Mouse (Mus musculus): ENCODE measurements around the gene Zfp367. TPM values are rescaled to one million over a fixed set of nuclear protein-coding genes. Genes with fewer than 3 reads are reported as not detected.

Zfp367 gene
- polyA plus RNA-seq (2015; fragmentation: Nextera tagmentation; extraction: Ambion mirVana) = 27.4 and 28.1 TPM in 2 replicates

GRCm38 (mm10) chr13:64153083-64153682 lies at the start of gene Zfp367:
Zfp367 (minus strand) TSS chr13:64153202.
- Histone ChIP-seq H3K4me3 (peak within 1 kb of the TSS; percentile 90), H3K27me3 (no peaks in the 10 kb centered on the region), H3K27ac (peak within 1 kb of the TSS; percentile 95), H3K36me3 (no peaks in the 10 kb centered on the region), H3K4me2 (peak within 1 kb of the TSS; percentile 84), H3K9ac (peak within 1 kb of the TSS; percentile 79), H3K4me1 (peaks cover 40% of the 10 kb centered on the region), H3K9me3 (no peaks in the 10 kb centered on the region)
- ATAC-seq (ENCODE audit: borderline replicate concordance, extremely low read depth, low FRiP score, low TSS enrichment) = peak; percentile 96
- WGBS = under 1% methylated on average over 53 of the region's 56 CpGs

GRCm38 (mm10) chr13:64200911-64201310 lies 47.9 kb upstream of the Zfp367 start:
- Histone ChIP-seq H3K36me3 (no peaks in the 10 kb centered on the region), H3K4me1 (no peaks in the 10 kb centered on the region), H3K27ac (no peak overlapping the region), H3K4me2 (no peak overlapping the region), H3K27me3 (no peaks in the 10 kb centered on the region), H3K9ac (no peak overlapping the region), H3K9me3 (no peaks in the 10 kb centered on the region), H3K4me3 (no peak overlapping the region)
- ATAC-seq (ENCODE audit: borderline replicate concordance, extremely low read depth, low FRiP score, low TSS enrichment) = no peak
- WGBS = 91% methylated on average over 4 of the region's 4 CpGs

DNA sequence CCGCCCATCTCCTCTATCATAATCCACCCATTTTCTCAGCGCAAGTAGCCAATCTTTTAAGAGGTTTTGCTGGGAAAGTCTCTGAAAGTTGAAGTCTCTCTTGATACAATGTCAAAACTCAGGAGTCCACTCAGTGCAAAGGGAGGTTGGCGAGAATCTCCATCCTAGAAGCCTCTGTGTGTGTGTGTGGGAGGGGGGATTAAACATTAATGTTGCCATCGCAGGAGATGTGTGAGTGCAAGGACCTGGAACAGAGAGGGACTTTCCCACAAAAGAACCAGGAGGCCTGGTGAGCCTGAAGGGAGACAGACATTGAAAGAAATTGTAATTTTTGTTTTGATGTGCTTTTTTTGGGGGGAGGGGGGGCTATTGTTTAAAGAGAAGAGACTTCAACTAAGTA lies 45.3 kb upstream of the Zfp367 start:
- Histone ChIP-seq H3K36me3 (no peaks in the 10 kb centered on the region), H3K9ac (no peak overlapping the region), H3K27ac (no peak overlapping the region), H3K4me1 (no peaks in the 10 kb centered on the region), H3K27me3 (no peaks in the 10 kb centered on the region), H3K4me3 (no peak overlapping the region), H3K4me2 (no peak overlapping the region), H3K9me3 (no peaks in the 10 kb centered on the region)
- 84% methylated on average over 4 of the region's 4 CpGs for WGBS
- ATAC-seq (ENCODE audit: borderline replicate concordance, extremely low read depth, low FRiP score, low TSS enrichment) = no peak

DNA sequence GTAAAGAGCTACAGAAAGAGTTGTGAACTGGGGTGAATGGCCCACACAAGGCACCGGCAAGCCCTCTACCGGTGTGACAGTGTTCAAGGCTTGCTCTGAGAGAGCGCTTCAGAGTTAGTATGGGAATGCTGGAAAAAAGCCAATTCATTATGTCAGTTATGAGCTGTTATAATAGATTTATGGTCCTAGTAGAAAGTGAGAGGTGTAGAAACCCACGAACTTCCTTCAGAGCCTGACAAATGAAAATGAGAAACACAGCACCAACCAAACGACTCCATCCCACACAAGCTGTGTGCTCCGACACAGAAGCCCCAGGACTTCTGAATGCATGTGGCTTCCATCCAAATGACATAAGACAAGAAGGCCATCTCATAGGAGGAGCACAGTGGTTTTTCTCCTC lies 44.9 kb upstream of the Zfp367 start:
- Histone ChIP-seq H3K27ac (no peak overlapping the region), H3K9ac (no peak overlapping the region), H3K36me3 (no peaks in the 10 kb centered on the region), H3K27me3 (no peaks in the 10 kb centered on the region), H3K4me3 (no peak overlapping the region), H3K4me2 (no peak overlapping the region), H3K4me1 (no peaks in the 10 kb centered on the region), H3K9me3 (no peaks in the 10 kb centered on the region)
- ATAC-seq (ENCODE audit: borderline replicate concordance, extremely low read depth, low FRiP score, low TSS enrichment) = no peak
- 63% methylated on average over 6 of the region's 6 CpGs for WGBS

GRCm38 (mm10) chr13:64187065-64187464 lies 34.1 kb upstream of the Zfp367 start:
- no peak overlapping the region for H3K4me2 ChIP-seq
- H3K9ac ChIP-seq = no peak overlapping the region
- peaks cover 11% of the 10 kb centered on the region for H3K36me3 ChIP-seq
- H3K27ac ChIP-seq = no peak overlapping the region
- H3K4me3 ChIP-seq = no peak overlapping the region
- no peaks in the 10 kb centered on the region for H3K27me3 ChIP-seq
- no peak; the same call in 1 of the 2 replicates for ATAC-seq (ENCODE audit: borderline replicate concordance, extremely low read depth, low FRiP score, low TSS enrichment)
- no peaks in the 10 kb centered on the region for H3K4me1 ChIP-seq
- no peaks in the 10 kb centered on the region for H3K9me3 ChIP-seq

- Histone ChIP-seq H3K9me3 (no peaks in the 10 kb centered on the region), H3K4me2 (no peak overlapping the region), H3K27me3 (no peaks in the 10 kb centered on the region), H3K9ac (no peak overlapping the region), H3K4me3 (no peak overlapping the region), H3K36me3 (peaks cover 11% of the 10 kb centered on the region), H3K4me1 (no peaks in the 10 kb centered on the region), H3K27ac (no peak overlapping the region)
- no peak for ATAC-seq (ENCODE audit: borderline replicate concordance, extremely low read depth, low FRiP score, low TSS enrichment)
- 88% methylated on average over 4 of the region's 4 CpGs for WGBS
Observed at GRCm38 (mm10) chr13:64186516-64186915, 33.5 kb upstream of the Zfp367 start.

DNA sequence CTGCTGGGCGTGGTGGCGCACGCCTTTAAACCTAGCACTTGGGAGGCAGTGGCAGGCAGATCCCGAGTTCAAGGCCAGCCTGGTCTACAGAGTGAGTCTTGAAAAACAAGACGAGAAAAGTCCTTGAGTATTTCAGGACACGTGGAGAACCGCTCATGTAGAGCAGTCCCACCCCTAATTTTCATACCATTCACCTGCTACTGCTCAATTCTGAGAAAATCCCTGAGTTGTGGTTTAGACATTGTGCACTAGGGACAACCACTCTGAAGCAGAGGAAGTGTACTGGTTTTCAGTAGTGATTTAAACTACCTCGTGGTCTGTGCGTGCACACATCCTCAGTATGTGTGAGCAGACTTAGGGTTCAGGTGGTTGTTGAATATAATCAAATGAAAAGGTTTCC lies 32.6 kb upstream of the Zfp367 start:
- no peak for ATAC-seq (ENCODE audit: borderline replicate concordance, extremely low read depth, low FRiP score, low TSS enrichment)
- peaks cover 13% of the 10 kb centered on the region for H3K36me3 ChIP-seq
- WGBS = 84% methylated on average over 9 of the region's 9 CpGs
- H3K4me1 ChIP-seq = no peaks in the 10 kb centered on the region
- H3K4me3 ChIP-seq = no peak overlapping the region
- no peaks in the 10 kb centered on the region for H3K9me3 ChIP-seq
- no peaks in the 10 kb centered on the region for H3K27me3 ChIP-seq
- no peak overlapping the region for H3K27ac ChIP-seq
- H3K4me2 ChIP-seq = no peak overlapping the region
- H3K9ac ChIP-seq = no peak overlapping the region

DNA sequence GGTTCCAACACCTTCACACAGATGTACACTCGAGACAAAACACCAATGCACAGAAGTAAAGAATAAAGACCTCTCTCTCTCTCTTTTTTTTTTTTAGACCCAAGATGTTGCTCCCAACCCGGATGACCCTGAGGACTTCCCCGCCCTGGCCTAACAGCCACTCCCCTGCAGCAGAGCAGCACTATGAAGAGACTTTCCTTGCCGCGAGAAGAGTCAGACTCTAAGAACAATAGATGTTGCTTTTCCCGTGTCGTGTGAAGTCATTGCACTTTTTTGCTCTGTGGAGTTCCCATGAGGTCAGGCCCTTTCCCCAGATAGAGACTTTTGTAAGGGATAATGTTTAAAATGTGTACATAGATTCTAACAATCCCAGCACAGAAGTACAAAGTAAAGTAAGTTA lies 32.2 kb upstream of the Zfp367 start:
- no peak for ATAC-seq (ENCODE audit: borderline replicate concordance, extremely low read depth, low FRiP score, low TSS enrichment)
- no peak overlapping the region for H3K4me3 ChIP-seq
- peaks cover 14% of the 10 kb centered on the region for H3K36me3 ChIP-seq
- no peaks in the 10 kb centered on the region for H3K9me3 ChIP-seq
- WGBS = 79% methylated on average over 7 of the region's 7 CpGs
- H3K4me1 ChIP-seq = no peaks in the 10 kb centered on the region
- no peak overlapping the region for H3K9ac ChIP-seq
- no peaks in the 10 kb centered on the region for H3K27me3 ChIP-seq
- H3K4me2 ChIP-seq = no peak overlapping the region
- no peak overlapping the region for H3K27ac ChIP-seq

DNA sequence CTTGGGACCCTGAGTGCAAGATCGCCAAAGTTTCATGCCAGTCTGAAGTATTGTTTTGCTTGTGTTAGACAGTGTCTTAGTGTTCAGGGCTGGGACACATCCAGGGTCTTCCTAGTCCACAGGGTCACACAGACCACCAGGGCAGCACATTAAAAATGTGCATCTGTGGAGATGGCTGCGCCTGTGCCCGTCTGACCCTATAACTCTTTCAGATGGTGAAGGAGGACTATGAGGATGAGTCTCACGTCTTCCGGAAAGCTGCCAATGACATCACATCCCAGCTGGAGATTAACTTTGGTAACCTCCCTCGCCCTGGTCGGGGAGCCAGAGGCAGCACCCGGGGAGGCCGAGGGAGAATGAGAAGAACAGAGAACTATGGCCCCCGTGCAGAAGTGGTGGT lies 31.4 kb upstream of the Zfp367 start:
- no peak overlapping the region for H3K4me2 ChIP-seq
- no peaks in the 10 kb centered on the region for H3K9me3 ChIP-seq
- 71% methylated on average over 10 of the region's 10 CpGs for WGBS
- peaks cover 14% of the 10 kb centered on the region for H3K36me3 ChIP-seq
- no peaks in the 10 kb centered on the region for H3K27me3 ChIP-seq
- ATAC-seq (ENCODE audit: borderline replicate concordance, extremely low read depth, low FRiP score, low TSS enrichment) = no peak
- H3K4me3 ChIP-seq = no peak overlapping the region
- H3K27ac ChIP-seq = no peak overlapping the region
- H3K4me1 ChIP-seq = no peaks in the 10 kb centered on the region
- no peak overlapping the region for H3K9ac ChIP-seq

- no peak overlapping the region for H3K27ac ChIP-seq
- no peak overlapping the region for H3K9ac ChIP-seq
- no peaks in the 10 kb centered on the region for H3K9me3 ChIP-seq
- no peak overlapping the region for H3K4me3 ChIP-seq
- WGBS = 76% methylated on average over 4 of the region's 4 CpGs
- peaks cover 14% of the 10 kb centered on the region for H3K36me3 ChIP-seq
- no peak for ATAC-seq (ENCODE audit: borderline replicate concordance, extremely low read depth, low FRiP score, low TSS enrichment)
- H3K27me3 ChIP-seq = no peaks in the 10 kb centered on the region
- H3K4me1 ChIP-seq = 0 out of 2 replicates have a peak, but pooled peaks cover under 1% of the 10 kb centered on the region
- no peak overlapping the region for H3K4me2 ChIP-seq
Observed at GRCm38 (mm10) chr13:64183583-64183982, 30.6 kb upstream of the Zfp367 start.

DNA sequence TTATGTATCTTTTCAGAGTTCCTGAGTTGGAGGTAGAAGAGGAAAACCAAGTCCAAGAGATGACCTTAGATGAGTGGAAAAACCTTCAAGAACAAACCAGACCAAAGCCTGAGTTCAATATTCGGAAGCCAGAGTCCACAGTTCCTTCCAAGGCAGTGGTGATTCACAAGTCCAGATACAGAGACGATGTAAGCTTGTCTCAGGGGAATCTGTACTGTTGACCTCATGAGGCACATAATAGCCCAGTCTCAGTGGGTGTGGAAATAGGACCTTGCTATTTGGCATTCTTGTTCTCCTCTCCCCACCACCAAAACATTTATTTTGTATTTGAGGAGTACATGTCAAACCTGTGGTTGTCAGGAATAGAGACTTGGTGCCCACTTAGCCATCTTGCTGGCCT lies 29.1 kb upstream of the Zfp367 start:
- no peak overlapping the region for H3K4me2 ChIP-seq
- peaks cover 18% of the 10 kb centered on the region for H3K36me3 ChIP-seq
- WGBS = 88% methylated on average over 2 of the region's 2 CpGs
- no peak overlapping the region for H3K4me3 ChIP-seq
- H3K9me3 ChIP-seq = no peaks in the 10 kb centered on the region
- H3K27me3 ChIP-seq = no peaks in the 10 kb centered on the region
- no peak overlapping the region for H3K9ac ChIP-seq
- H3K4me1 ChIP-seq = 0 out of 2 replicates have a peak, but pooled peaks cover 5% of the 10 kb centered on the region
- ATAC-seq (ENCODE audit: borderline replicate concordance, extremely low read depth, low FRiP score, low TSS enrichment) = no peak
- H3K27ac ChIP-seq = no peak overlapping the region

- 66% methylated on average over 3 of the region's 3 CpGs for WGBS
- no peak for ATAC-seq (ENCODE audit: borderline replicate concordance, extremely low read depth, low FRiP score, low TSS enrichment)
- Histone ChIP-seq H3K4me2 (no peak overlapping the region), H3K4me3 (no peak overlapping the region), H3K4me1 (0 out of 2 replicates have a peak, but pooled peaks cover 5% of the 10 kb centered on the region), H3K27me3 (no peaks in the 10 kb centered on the region), H3K9me3 (no peaks in the 10 kb centered on the region), H3K9ac (no peak overlapping the region), H3K27ac (no peak overlapping the region), H3K36me3 (peaks cover 15% of the 10 kb centered on the region)
Observed at GRCm38 (mm10) chr13:64180888-64181287, 27.9 kb upstream of the Zfp367 start.

DNA sequence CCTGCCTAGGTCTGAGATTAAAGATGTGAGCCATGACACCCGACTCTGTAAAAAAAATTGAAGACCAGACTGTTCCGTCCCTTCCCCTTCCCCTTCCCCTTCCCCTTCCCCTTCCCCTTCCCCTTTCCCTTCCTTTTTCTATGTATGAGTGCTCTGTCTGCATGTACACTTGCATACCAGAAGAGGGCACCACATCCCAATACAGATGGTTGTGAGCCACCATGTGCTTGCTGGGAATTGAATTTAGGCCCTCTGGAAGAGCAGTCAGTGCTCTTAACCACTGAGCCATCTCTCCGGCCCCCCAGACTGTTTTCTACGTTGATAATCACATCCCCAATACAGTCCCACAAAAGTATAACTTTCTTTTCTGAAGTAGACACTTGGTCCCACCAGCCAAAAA lies 27.3 kb upstream of the Zfp367 start:
- no peak for ATAC-seq (ENCODE audit: borderline replicate concordance, extremely low read depth, low FRiP score, low TSS enrichment)
- no peak overlapping the region for H3K9ac ChIP-seq
- H3K27me3 ChIP-seq = no peaks in the 10 kb centered on the region
- peaks cover 14% of the 10 kb centered on the region for H3K36me3 ChIP-seq
- WGBS = 81% methylated on average over 4 of the region's 4 CpGs
- 0 out of 2 replicates have a peak, but pooled peaks cover 5% of the 10 kb centered on the region for H3K4me1 ChIP-seq
- H3K9me3 ChIP-seq = no peaks in the 10 kb centered on the region
- H3K4me2 ChIP-seq = no peak overlapping the region
- H3K4me3 ChIP-seq = no peak overlapping the region
- no peak overlapping the region for H3K27ac ChIP-seq
